Comparison of ENCODE assay signal across 8 mouse cellular contexts in genomic region chr1:43397096-43397495, GRCm38 (mm10).
"Had no signal": no experiment of that assay in that cellular context is flagged by ENCODE, and none has a peak within 500 bp of the region (broad histone marks: within the 10 kb centered on the region; RNA-seq: fewer than 3 reads in every experiment).

No protein-coding gene starts in this region.

- DNase-seq: kidney, postnatal 14 days; liver, embryonic 13.5 days; liver, postnatal 0 days; lung, postnatal 14 days; right cerebral cortex, adult 18-20 months; thymus, adult 18-20 months; thymus, postnatal 25 days had no signal

- ATAC-seq: liver, postnatal 0 days; midbrain, embryonic 16.5 days had no signal
